Mouse (Mus musculus) MEL (cell line): ENCODE measurements around the gene Olfr729. TPM values are rescaled to one million over a fixed set of nuclear protein-coding genes. Genes with fewer than 3 reads are reported as not detected.

Source experiments
- DNase-seq: peaks from one replicate; pipeline ENCODE4 v3.0.0; 2011; ENCODE audit warnings: low read depth, low spot score
- H3K27ac ChIP-seq: 2 replicates; pipeline ENCODE4 v1.5.1; 2012; ENCODE audit warnings: low read depth, mild to moderate bottlenecking, control low read depth, low read length, moderate library complexity; ENCODE audit not compliant: control insufficient read depth
- H3K27me3 ChIP-seq, 2 experiments: fragments of 150-350 bp in 1 of 2; sonication (generic) in 1 of 2; 2 replicates each; pipeline ENCODE4 v1.6.1; 2012; ENCODE audit warnings: low read length in 2 of 2, mild to moderate bottlenecking in 2 of 2, improper control_type of control experiment in 1 of 2, moderate library complexity in 1 of 2; ENCODE audit not compliant: insufficient read depth in 2 of 2, control insufficient read depth in 1 of 2
- H3K36me3 ChIP-seq, 2 experiments: 2 replicates each; pipeline ENCODE4 v1.6.1; 2012 to 2014; ENCODE audit warnings: low read length in 2 of 2, improper control_type of control experiment in 1 of 2, inconsistent platforms in 1 of 2, mild to moderate bottlenecking in 1 of 2; ENCODE audit not compliant: insufficient read depth in 2 of 2, control insufficient read depth in 1 of 2
- H3K4me1 ChIP-seq, 2 experiments: fragments of 150-350 bp in 1 of 2; sonication (generic) in 1 of 2; 2 replicates each; pipeline ENCODE4 v1.6.1; 2012; ENCODE audit warnings: low read length in 2 of 2, improper control_type of control experiment in 1 of 2, mild to moderate bottlenecking in 1 of 2; ENCODE audit not compliant: insufficient read depth in 2 of 2, control insufficient read depth in 1 of 2
- H3K4me3 ChIP-seq, 2 experiments: fragments of 150-350 bp in 1 of 2; sonication (generic) in 1 of 2; 2 replicates each; pipeline ENCODE4 v1.5.1; 2012; ENCODE audit warnings: low read depth in 2 of 2, low read length in 2 of 2, mild to moderate bottlenecking in 2 of 2, moderate library complexity in 2 of 2, control low read depth in 1 of 2, improper control_type of control experiment in 1 of 2; ENCODE audit not compliant: control insufficient read depth in 1 of 2, insufficient read depth in 1 of 2
- H3K79me2 ChIP-seq: 2 replicates; pipeline ENCODE4 v1.6.1; 2012; ENCODE audit warnings: mild to moderate bottlenecking, low read length, moderate library complexity; ENCODE audit not compliant: control insufficient read depth, poor library complexity, insufficient read depth
- H3K9ac ChIP-seq: 2 replicates; pipeline ENCODE4 v1.6.1; 2012; ENCODE audit warnings: low read depth, mild to moderate bottlenecking, control low read depth, low read length, moderate library complexity; ENCODE audit not compliant: control insufficient read depth, poor library complexity, severe bottlenecking
- H3K9me3 ChIP-seq: fragments of 150-350 bp; sonication (generic); replicated peaks from 2 replicates; pipeline ENCODE4 v1.6.1; 2012; ENCODE audit warnings: mild to moderate bottlenecking, low read length, improper control_type of control experiment, moderate library complexity; ENCODE audit not compliant: insufficient read depth
- CHD2 ChIP-seq: IDR thresholded peaks from 2 replicates; pipeline ENCODE4 v1.6.1; 2011; ENCODE audit warnings: low read length, improper control_type of control experiment
- CTCF ChIP-seq, 3 experiments: IDR thresholded peaks in 2 of 3; conservative IDR thresholded peaks in 1 of 3; 2 replicates each; pipeline ENCODE4 v1.5.1; 2011 to 2012; ENCODE audit warnings: low read length in 3 of 3, low read depth in 2 of 3, mild to moderate bottlenecking in 2 of 3, improper control_type of control experiment in 1 of 3, inconsistent platforms in 1 of 3, mixed read lengths in 1 of 3, moderate library complexity in 1 of 3; ENCODE audit not compliant: control insufficient read depth in 1 of 3, insufficient read depth in 1 of 3, poor library complexity in 1 of 3, severe bottlenecking in 1 of 3
- ELF1 ChIP-seq: IDR thresholded peaks from 2 replicates; pipeline ENCODE4 v1.6.1; 2014; ENCODE audit warnings: low read depth, mild to moderate bottlenecking, inconsistent platforms, low read length, improper control_type of control experiment, moderate library complexity
- EP300 ChIP-seq, 2 experiments: IDR thresholded peaks; 2 replicates each; pipeline ENCODE4 v1.6.1; 2011; ENCODE audit warnings: improper control_type of control experiment in 2 of 2, low read length in 2 of 2, low read depth in 1 of 2, mild to moderate bottlenecking in 1 of 2
- ETS1 ChIP-seq: IDR thresholded peaks from 2 replicates; pipeline ENCODE4 v1.6.1; 2012; ENCODE audit warnings: low read depth, mild to moderate bottlenecking, inconsistent platforms, low read length, improper control_type of control experiment, moderate library complexity
- JUND ChIP-seq: IDR thresholded peaks from 2 replicates; pipeline ENCODE4 v1.6.1; 2011; ENCODE audit warnings: low read depth, mild to moderate bottlenecking, improper control_type of control experiment, low read length
- MXI1 ChIP-seq: IDR thresholded peaks from 2 replicates; pipeline ENCODE4 v1.6.1; 2011; ENCODE audit warnings: mild to moderate bottlenecking, low read depth, low read length, improper control_type of control experiment
- NRF1 ChIP-seq: IDR thresholded peaks from 2 replicates; pipeline ENCODE4 v1.6.1; 2014; ENCODE audit warnings: low read depth, mild to moderate bottlenecking, inconsistent platforms, low read length, improper control_type of control experiment, moderate library complexity; ENCODE audit not compliant: poor library complexity, insufficient read depth, severe bottlenecking
- POLR2A ChIP-seq, 2 experiments: IDR thresholded peaks; 2 replicates each; pipeline ENCODE4 v1.6.1; 2011 to 2012; ENCODE audit warnings: low read length in 2 of 2, mild to moderate bottlenecking in 2 of 2, control low read depth in 1 of 2, improper control_type of control experiment in 1 of 2, low read depth in 1 of 2, moderate library complexity in 1 of 2; ENCODE audit not compliant: control insufficient read depth in 1 of 2, insufficient read depth in 1 of 2, poor library complexity in 1 of 2
- POLR2AphosphoS5 ChIP-seq: IDR thresholded peaks from 2 replicates; pipeline ENCODE4 v1.6.1; 2012; ENCODE audit warnings: low read depth, borderline replicate concordance, mild to moderate bottlenecking, inconsistent platforms, low read length, moderate library complexity, mixed read lengths
- RAD21 ChIP-seq: IDR thresholded peaks from 2 replicates; pipeline ENCODE4 v1.6.1; 2011; ENCODE audit warnings: mild to moderate bottlenecking, low read depth, low read length, improper control_type of control experiment
- SIN3A ChIP-seq: IDR thresholded peaks from 2 replicates; pipeline ENCODE4 v1.6.1; 2012; ENCODE audit warnings: low read length, improper control_type of control experiment, inconsistent platforms
- TBP ChIP-seq: IDR thresholded peaks from 2 replicates; pipeline ENCODE4 v1.8.0; 2011; ENCODE audit warnings: low read depth, low read length, improper control_type of control experiment
- ZKSCAN1 ChIP-seq: IDR thresholded peaks from 2 replicates; pipeline ENCODE4 v1.6.1; 2012; ENCODE audit warnings: low read depth, mild to moderate bottlenecking, inconsistent platforms, low read length, improper control_type of control experiment, moderate library complexity
- ZMIZ1 ChIP-seq: IDR thresholded peaks from 2 replicates; pipeline ENCODE4 v1.6.1; 2012; ENCODE audit warnings: low read depth, mild to moderate bottlenecking, inconsistent platforms, low read length, improper control_type of control experiment, moderate library complexity
- polyA plus RNA-seq, 2 experiments: library from polyadenylated mRNA; stranded (reverse) in 1 of 2; unstranded in 1 of 2; fragments of >175 nt in 1 of 2; fragments of >200 nt in 1 of 2; gene quantifications; 2 replicates each; pipeline versions ENCODE4 v1.2.1 to v1.2.4; 2012; ENCODE audit warnings: low replicate concordance in 2 of 2, low read depth in 1 of 2; ENCODE audit not compliant: insufficient read length in 2 of 2, insufficient read depth in 1 of 2, missing spikeins in 1 of 2
- total RNA-seq: library from RNA; depleted of rRNA; stranded (reverse); fragments of 300-350 nt; gene quantifications from 2 replicates; pipeline ENCODE4 v1.2.3, GENCODE M21; 2012; rRNA removed

Gene Olfr729
- total and polyA plus RNA-seq, 3 experiments, result 0.04 TPM; not detected in 2

DNA sequence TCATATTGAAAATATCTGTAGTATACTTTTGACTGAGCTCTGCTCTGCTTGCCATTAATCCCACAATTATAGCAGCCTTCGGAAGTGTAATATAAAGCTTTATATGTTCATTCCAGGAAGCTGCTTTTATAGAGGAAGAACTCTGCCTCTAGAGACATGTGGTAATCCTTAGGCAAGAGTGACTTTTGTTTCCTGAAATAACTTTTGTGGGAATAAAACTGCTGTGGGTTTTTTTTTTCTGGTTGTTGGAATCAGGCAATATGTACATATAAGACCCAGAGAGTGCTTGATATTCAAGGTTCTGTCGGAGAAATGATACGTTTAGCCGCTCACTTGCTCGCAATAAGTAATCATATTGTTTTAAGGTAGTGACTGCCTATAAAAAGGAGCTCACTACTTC is 10.1 kb downstream of the Olfr729 start, which contains the start of gene Olfr728:
Gene Olfr728 (minus strand): TSS at position 101 of the 400 bp plus-strand sequence.
- Histone ChIP-seq H3K27ac (no peak within 1 kb of the TSS), H3K36me3 (no peaks in the 10 kb centered on the region)
- TF ChIP-seq RAD21 (no peak), POLR2A (IDR thresholded peaks at IDR 0.05; ENCODE audit: control insufficient read depth in 1 of 2, insufficient read depth in 1 of 2, low read depth in 1 of 2, low read length in 2 of 2, poor library complexity in 1 of 2) (no peak), TBP (no peak), POLR2AphosphoS5 (no peak), CHD2 (no peak), ELF1 (no peak), ZKSCAN1 (no peak), EP300 (IDR thresholded peaks at IDR 0.05; ENCODE audit: low read depth in 1 of 2, low read length in 2 of 2) (no peak), ZMIZ1 (no peak), JUND (no peak), NRF1 (no peak), MXI1 (no peak), ETS1 (no peak), CTCF (IDR thresholded peaks at IDR 0.05 in 2 of 3, conservative IDR thresholded peaks at IDR 0.05 in 1 of 3; ENCODE audit: control insufficient read depth in 1 of 3, insufficient read depth in 1 of 3, low read depth in 2 of 3, low read length in 3 of 3, poor library complexity in 1 of 3, severe bottlenecking in 1 of 3) (no peak), SIN3A (no peak)
- TF ChIP-seq, all 39 proteins: peak for 0
- Histone ChIP-seq H3K79me2 (no peaks in the 10 kb centered on the region), H3K27me3 (no peaks in the 10 kb centered on the region), H3K9me3 (no peaks in the 10 kb centered on the region), H3K9ac (no peak within 1 kb of the TSS), H3K4me3 (no peak within 1 kb of the TSS), H3K4me1 (no peaks in the 10 kb centered on the region)
- no peak for DNase-seq

DNA sequence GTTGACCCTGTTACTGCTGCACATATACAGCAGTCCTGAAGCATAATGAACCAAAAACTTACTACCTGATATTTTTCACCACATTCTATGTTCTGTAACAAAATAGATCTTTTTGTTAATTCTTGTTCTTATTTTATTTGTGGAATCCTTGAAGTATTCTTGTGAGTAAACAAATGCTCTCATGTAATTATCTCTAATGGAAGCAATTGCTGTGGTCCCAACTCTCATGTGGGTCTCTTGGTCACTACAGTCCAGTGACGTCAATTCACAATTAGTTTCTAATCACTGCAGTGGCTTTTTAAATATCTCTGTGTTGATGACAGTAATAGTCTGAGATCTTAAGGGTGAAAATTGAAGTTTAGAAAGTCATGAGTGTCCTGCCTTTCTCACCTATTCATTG is 29.8 kb downstream of the Olfr729 start, which contains the start of gene Olfr727:
Gene Olfr727 (plus strand): TSS at position 301 of the 400 bp plus-strand sequence.
- H3K9me3 ChIP-seq, result no peaks in the 10 kb centered on the region
- DNase-seq, result no peak
- H3K36me3 ChIP-seq, result no peaks in the 10 kb centered on the region
- TF ChIP-seq RAD21 (no peak), ELF1 (no peak)
- no peak within 1 kb of the TSS for H3K27ac ChIP-seq
- no peak within 1 kb of the TSS for H3K9ac ChIP-seq
- no peaks in the 10 kb centered on the region for H3K79me2 ChIP-seq
- no peak within 1 kb of the TSS for H3K4me3 ChIP-seq
- H3K4me1 ChIP-seq, result no peaks in the 10 kb centered on the region
- H3K27me3 ChIP-seq, result no peaks in the 10 kb centered on the region

Other genes starting within 250 kb of the Olfr729 start
- not detected in 2 replicates for gene Olfr723, start 221.1 kb downstream of the Olfr729 start, total RNA-seq
- gene Olfr723, start 221.1 kb downstream of the Olfr729 start, polyA plus RNA-seq, result not detected
- gene Olfr724, start 189.6 kb downstream of the Olfr729 start, total RNA-seq, result not detected in 2 replicates
- gene Olfr724, start 189.6 kb downstream of the Olfr729 start, polyA plus RNA-seq, result not detected
- gene Olfr725, start 112.5 kb downstream of the Olfr729 start, total RNA-seq, result not detected in 2 replicates
- gene Olfr725, start 112.5 kb downstream of the Olfr729 start, polyA plus RNA-seq, result not detected
- gene Olfr726, start 62.0 kb downstream of the Olfr729 start, total RNA-seq, result not detected in 2 replicates
- not detected for gene Olfr726, start 62.0 kb downstream of the Olfr729 start, polyA plus RNA-seq
- not detected in 2 replicates for gene Olfr727, start 29.7 kb downstream of the Olfr729 start, total RNA-seq
- not detected for gene Olfr727, start 29.7 kb downstream of the Olfr729 start, polyA plus RNA-seq
- not detected in 2 replicates for gene Olfr728, start 10.2 kb downstream of the Olfr729 start, total RNA-seq
- not detected for gene Olfr728, start 10.2 kb downstream of the Olfr729 start, polyA plus RNA-seq
- not detected in 2 replicates for gene Olfr730, start 35.3 kb upstream of the Olfr729 start, total RNA-seq
- gene Olfr730, start 35.3 kb upstream of the Olfr729 start, polyA plus RNA-seq, result not detected
- not detected in 2 replicates for gene Olfr731, start 89.0 kb upstream of the Olfr729 start, total RNA-seq
- not detected for gene Olfr731, start 89.0 kb upstream of the Olfr729 start, polyA plus RNA-seq
- gene Olfr732, start 131.3 kb upstream of the Olfr729 start, total RNA-seq, result not detected in 2 replicates
- not detected for gene Olfr732, start 131.3 kb upstream of the Olfr729 start, polyA plus RNA-seq
- gene Olfr733, start 148.6 kb upstream of the Olfr729 start, total RNA-seq, result not detected in 2 replicates
- not detected for gene Olfr733, start 148.6 kb upstream of the Olfr729 start, polyA plus RNA-seq
- gene Olfr734, start 173.9 kb upstream of the Olfr729 start, total RNA-seq, result not detected in 2 replicates
- not detected for gene Olfr734, start 173.9 kb upstream of the Olfr729 start, polyA plus RNA-seq
- gene Olfr735, start 196.0 kb upstream of the Olfr729 start, total RNA-seq, result not detected in 2 replicates
- gene Olfr735, start 196.0 kb upstream of the Olfr729 start, polyA plus RNA-seq, result not detected
- gene Tlr11, start 205.0 kb upstream of the Olfr729 start, total RNA-seq, result not detected in 2 replicates
- not detected for gene Tlr11, start 205.0 kb upstream of the Olfr729 start, polyA plus RNA-seq
- not detected in 2 replicates for gene Olfr736, start 228.3 kb upstream of the Olfr729 start, total RNA-seq
- gene Olfr736, start 228.3 kb upstream of the Olfr729 start, polyA plus RNA-seq, result not detected